Mouse (Mus musculus): ENCODE measurements around the gene Tbrg4. TPM values are rescaled to one million over a fixed set of nuclear protein-coding genes. Genes with fewer than 3 reads are reported as not detected.
A peak's percentile ranks its signal among the peaks of the same experiment; 100 is the strongest.

Tbrg4 gene
- total and polyA plus RNA-seq, 3 experiments, result 192 to 756 (median 278) TPM

DNA sequence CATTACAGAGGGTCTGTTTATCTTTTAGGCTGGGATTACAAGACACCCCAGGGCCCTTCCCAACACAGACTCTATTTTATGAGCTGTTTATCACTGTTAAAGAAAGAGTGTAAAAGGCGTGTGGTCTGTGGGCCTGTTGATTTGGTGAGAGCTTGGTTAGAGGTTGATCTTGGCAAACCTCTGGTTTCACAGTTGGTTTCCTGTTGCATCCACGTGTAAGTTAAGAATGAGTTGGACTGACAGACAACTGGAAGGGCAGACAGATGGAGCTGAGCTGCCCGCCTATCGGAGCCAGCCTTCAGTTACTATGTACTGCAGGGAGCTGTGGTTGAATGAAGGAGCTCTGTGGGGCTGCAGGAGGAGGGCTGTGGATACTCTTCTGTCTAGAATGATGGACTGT is 59.4 kb downstream of the Tbrg4 start (continued):
- TF ChIP-seq E2F4 (IDR thresholded peaks at IDR 0.05; ENCODE audit: borderline replicate concordance, low read depth, low read length) (no peak), CHD1 (IDR thresholded peaks at IDR 0.05; ENCODE audit: low read depth, low read length) (no peak), JUND (IDR thresholded peaks at IDR 0.05; ENCODE audit: low read depth, low read length) (no peak), HCFC1 (IDR thresholded peaks at IDR 0.05; ENCODE audit: low read depth, low read length) (no peak), GABPA (IDR thresholded peaks at IDR 0.05; ENCODE audit: low read depth, low read length) (no peak), NRF1 (IDR thresholded peaks at IDR 0.05; ENCODE audit: insufficient read depth, low read depth, low read length, poor library complexity, severe bottlenecking) (no peak), POLR2A (IDR thresholded peaks at IDR 0.05; ENCODE audit: control insufficient read depth in 1 of 2, insufficient read depth in 1 of 2, low read depth in 1 of 2, low read length in 2 of 2, poor library complexity in 1 of 2) (no peak), NELFE (IDR thresholded peaks at IDR 0.05; ENCODE audit: low read depth, low read length) (0 out of 2 replicates have a peak, but pooled peaks have one; percentile 22), TCF12 (IDR thresholded peaks at IDR 0.05; ENCODE audit: low read depth, low read length) (peak; percentile 46), ETS1 (IDR thresholded peaks at IDR 0.05; ENCODE audit: low read depth, low read length) (peak; percentile 48; the same call in 1 of the 2 replicates), BHLHE40 (IDR thresholded peaks at IDR 0.05; ENCODE audit: borderline replicate concordance, low read depth, low read length) (no peak), CTCF (IDR thresholded peaks at IDR 0.05 in 2 of 3, conservative IDR thresholded peaks at IDR 0.05 in 1 of 3; ENCODE audit: control insufficient read depth in 1 of 3, insufficient read depth in 1 of 3, low read depth in 2 of 3, low read length in 3 of 3, poor library complexity in 1 of 3, severe bottlenecking in 1 of 3) (no peak), POLR2AphosphoS5 (IDR thresholded peaks at IDR 0.05; ENCODE audit: borderline replicate concordance, low read depth, low read length) (no peak), RAD21 (IDR thresholded peaks at IDR 0.05; ENCODE audit: low read depth, low read length) (no peak), CHD2 (IDR thresholded peaks at IDR 0.05; ENCODE audit: low read length) (no peak), RCOR1 (IDR thresholded peaks at IDR 0.05; ENCODE audit: low read depth, low read length) (0 out of 2 replicates have a peak, but pooled peaks have one; percentile 50), POLR2AphosphoS2 (IDR thresholded peaks at IDR 0.05; ENCODE audit: low read length) (no peak), USF1 (IDR thresholded peaks at IDR 0.05; ENCODE audit: low read depth, low read length) (no peak), TBP (IDR thresholded peaks at IDR 0.05; ENCODE audit: low read depth, low read length) (no peak), SIN3A (IDR thresholded peaks at IDR 0.05; ENCODE audit: low read length) (peak; percentile 67)

Other genes with a start within 250 kb of the Tbrg4 start
- gene Zmiz2, start 237.0 kb downstream of the Tbrg4 start, total RNA-seq (2012; rRNA removed), result 12.3 and 12.8 TPM in 2 replicates
- 10 to 100 TPM; 35.5 to 90.3 TPM for gene Zmiz2, start 237.0 kb downstream of the Tbrg4 start, polyA plus RNA-seq (2012; ENCODE audit: insufficient read depth in 1 of 2, insufficient read length in 2 of 2, low read depth in 1 of 2, low replicate concordance in 2 of 2, missing spikeins in 1 of 2)
- gene Ppia, start 210.6 kb downstream of the Tbrg4 start, total RNA-seq (2012; rRNA removed), result 7,288 and 8,303 TPM in 2 replicates
- 1,000 to 10,000 TPM in 1 of 2 experiments, not detected in 1; 3,662 TPM for gene Ppia, start 210.6 kb downstream of the Tbrg4 start, polyA plus RNA-seq (2012; ENCODE audit: insufficient read depth in 1 of 2, insufficient read length in 2 of 2, low read depth in 1 of 2, low replicate concordance in 2 of 2, missing spikeins in 1 of 2)
- 70.6 and 97.2 TPM in 2 replicates for gene H2afv, start 181.6 kb downstream of the Tbrg4 start, total RNA-seq (2012; rRNA removed)
- 100 to 1,000 TPM in 1 of 2 experiments, not detected in 1; 159 TPM for gene H2afv, start 181.6 kb downstream of the Tbrg4 start, polyA plus RNA-seq (2012; ENCODE audit: insufficient read depth in 1 of 2, insufficient read length in 2 of 2, low read depth in 1 of 2, low replicate concordance in 2 of 2, missing spikeins in 1 of 2)
- 29.3 and 33.9 TPM in 2 replicates for gene Purb, start 150.2 kb downstream of the Tbrg4 start, total RNA-seq (2012; rRNA removed)
- 10 to 100 TPM; 23.1 to 32.7 TPM for gene Purb, start 150.2 kb downstream of the Tbrg4 start, polyA plus RNA-seq (2012; ENCODE audit: insufficient read depth in 1 of 2, insufficient read length in 2 of 2, low read depth in 1 of 2, low replicate concordance in 2 of 2, missing spikeins in 1 of 2)
- 19.4 and 22.8 TPM in 2 replicates for gene Myo1g, start 105.1 kb downstream of the Tbrg4 start, total RNA-seq (2012; rRNA removed)
- 10 to 100 TPM in 1 of 2 experiments, not detected in 1; 33.3 TPM for gene Myo1g, start 105.1 kb downstream of the Tbrg4 start, polyA plus RNA-seq (2012; ENCODE audit: insufficient read depth in 1 of 2, insufficient read length in 2 of 2, low read depth in 1 of 2, low replicate concordance in 2 of 2, missing spikeins in 1 of 2)
- 65.2 and 66.4 TPM in 2 replicates for gene Ccm2, start 79.2 kb downstream of the Tbrg4 start, total RNA-seq (2012; rRNA removed)
- 10 to 100 TPM in 1 of 2 experiments, not detected in 1; 49.2 TPM for gene Ccm2, start 79.2 kb downstream of the Tbrg4 start, polyA plus RNA-seq (2012; ENCODE audit: insufficient read depth in 1 of 2, insufficient read length in 2 of 2, low read depth in 1 of 2, low replicate concordance in 2 of 2, missing spikeins in 1 of 2)
- 0.10 and 0.12 TPM in 2 replicates for gene Nacad, start 20.0 kb downstream of the Tbrg4 start, total RNA-seq (2012; rRNA removed)
- under 1 TPM in 1 of 2 experiments, not detected in 1; 0.32 TPM for gene Nacad, start 20.0 kb downstream of the Tbrg4 start, polyA plus RNA-seq (2012; ENCODE audit: insufficient read depth in 1 of 2, insufficient read length in 2 of 2, low read depth in 1 of 2, low replicate concordance in 2 of 2, missing spikeins in 1 of 2)
- gene Wap, start 12.6 kb upstream of the Tbrg4 start, total RNA-seq (2012; rRNA removed), result not detected in 2 replicates
- not detected for gene Wap, start 12.6 kb upstream of the Tbrg4 start, polyA plus RNA-seq (2012; ENCODE audit: insufficient read depth in 1 of 2, insufficient read length in 2 of 2, low read depth in 1 of 2, low replicate concordance in 2 of 2, missing spikeins in 1 of 2)
- gene Ramp3, start 32.5 kb upstream of the Tbrg4 start, total RNA-seq (2012; rRNA removed), result not detected in 2 replicates
- gene Ramp3, start 32.5 kb upstream of the Tbrg4 start, polyA plus RNA-seq (2012; ENCODE audit: insufficient read depth in 1 of 2, insufficient read length in 2 of 2, low read depth in 1 of 2, low replicate concordance in 2 of 2, missing spikeins in 1 of 2), result not detected
- gene Gm11983, start 211.6 kb upstream of the Tbrg4 start, total RNA-seq (2012; rRNA removed), result not detected in 2 replicates
- not detected for gene Gm11983, start 211.6 kb upstream of the Tbrg4 start, polyA plus RNA-seq (2012; ENCODE audit: insufficient read depth in 1 of 2, insufficient read length in 2 of 2, low read depth in 1 of 2, low replicate concordance in 2 of 2, missing spikeins in 1 of 2)